In genomic region chr7:71471658-71472383, GRCm38 (mm10) we compare ENCODE assay signal across 8 mouse cellular contexts.
DNase-seq lines count a peak whose midpoint lies in the region; ATAC-seq and TF ChIP-seq lines count a peak whose summit lies in the region.

No protein-coding gene starts in this region.

- TF ChIP-seq EP300 in heart, postnatal 0 days (IDR thresholded peaks at IDR 0.05; ENCODE audit: low read depth), result no peak

- intact Hi-C loops in left cerebral cortex, postnatal 14 days (cut with DNase I), result no loop called here
- intact Hi-C loops in left cerebral cortex, postnatal 36 days (cut with DNase I), result no loop called here

- peaks cover 13% of the 10 kb centered on the region for H3K4me1 ChIP-seq in embryonic facial prominence, embryonic 13.5 days
- peaks cover 8% of the 10 kb centered on the region for H3K4me1 ChIP-seq in heart, postnatal 0 days (ENCODE audit: control insufficient read depth, insufficient read depth)
- H3K4me1 ChIP-seq in neural tube, embryonic 12.5 days, result peaks cover 18% of the 10 kb centered on the region

- H3K4me3 ChIP-seq in embryonic facial prominence, embryonic 13.5 days, result no peak overlapping the region
- 0 out of 2 replicates have a peak overlapping the region, but pooled peaks have one; percentile 6 for H3K4me3 ChIP-seq in heart, postnatal 0 days (ENCODE audit: low read depth, low read length)
- H3K4me3 ChIP-seq in neural tube, embryonic 12.5 days, result no peak overlapping the region

- H3K4me2 ChIP-seq in embryonic facial prominence, embryonic 13.5 days, result no peak overlapping the region
- H3K4me2 ChIP-seq in heart, postnatal 0 days (ENCODE audit: low read depth, low read length), result peak overlapping the region; percentile 33
- peak overlapping the region; percentile 48 for H3K4me2 ChIP-seq in neural tube, embryonic 12.5 days (replicated peaks)

- no peaks in the 10 kb centered on the region for H3K36me3 ChIP-seq in embryonic facial prominence, embryonic 13.5 days
- H3K36me3 ChIP-seq in heart, postnatal 0 days (replicated peaks; ENCODE audit: control insufficient read depth, insufficient read depth, low read length), result no peaks in the 10 kb centered on the region
- no peaks in the 10 kb centered on the region for H3K36me3 ChIP-seq in neural tube, embryonic 12.5 days

- H3K9ac ChIP-seq in embryonic facial prominence, embryonic 13.5 days, result peak overlapping the region; percentile 4; the same call in 1 of the 2 replicates
- no peak overlapping the region for H3K9ac ChIP-seq in heart, postnatal 0 days (replicated peaks; ENCODE audit: low read depth, low read length)
- H3K9ac ChIP-seq in neural tube, embryonic 12.5 days, result no peak overlapping the region

- WGBS in embryonic facial prominence, embryonic 13.5 days, result 38% methylated on average over 18 of the region's 18 CpGs
- WGBS in heart, postnatal 0 days, result 21% methylated on average over 18 of the region's 18 CpGs
- WGBS in neural tube, embryonic 12.5 days, result 3% methylated on average over 18 of the region's 18 CpGs

- peak; percentile 2 to 6 for DNase-seq in left cerebral cortex, postnatal 14 days (ENCODE audit: low spot score in 2 of 2)
- no peak for DNase-seq in left cerebral cortex, adult 9 months (ENCODE audit: low spot score in 2 of 2)
- DNase-seq in heart, postnatal 0 days (ENCODE audit: low spot score), result no peak
- peak; percentile 18 to 19 for DNase-seq in left cerebral cortex, postnatal 36 days (ENCODE audit: low spot score in 2 of 2)
- DNase-seq in layer of hippocampus, adult 11-12 months (ENCODE audit: low spot score), result no peak

- H3K27me3 ChIP-seq in embryonic facial prominence, embryonic 13.5 days, result no peaks in the 10 kb centered on the region
- H3K27me3 ChIP-seq in heart, postnatal 0 days (ENCODE audit: control insufficient read depth, insufficient read depth, low read length), result no peaks in the 10 kb centered on the region
- no peaks in the 10 kb centered on the region for H3K27me3 ChIP-seq in neural tube, embryonic 12.5 days (replicated peaks)

- ATAC-seq in embryonic facial prominence, embryonic 13.5 days (ENCODE audit: insufficient number of reproducible peaks, insufficient read depth, low FRiP score, low TSS enrichment, low read depth), result no peak
- ATAC-seq in heart, postnatal 0 days (ENCODE audit: insufficient read depth, low read depth), result peak; percentile 20; the same call in 1 of the 2 replicates
- ATAC-seq in neural tube, embryonic 12.5 days (ENCODE audit: low FRiP score, low read depth), result peak; percentile 65
- no peak for ATAC-seq in erythroid progenitor cell, adult 5-6 weeks (replicated peaks; ENCODE audit: low FRiP score, poor library complexity, severe bottlenecking)

- TF ChIP-seq CTCF in heart, postnatal 0 days (IDR thresholded peaks at IDR 0.05; ENCODE audit: low read depth), result no peak

- H3K9me3 ChIP-seq in embryonic facial prominence, embryonic 13.5 days, result no peaks in the 10 kb centered on the region
- no peaks in the 10 kb centered on the region for H3K9me3 ChIP-seq in heart, postnatal 0 days (replicated peaks; ENCODE audit: control insufficient read depth, low read length)
- H3K9me3 ChIP-seq in neural tube, embryonic 12.5 days, result no peaks in the 10 kb centered on the region

- no peak overlapping the region for H3K27ac ChIP-seq in embryonic facial prominence, embryonic 13.5 days
- 0 out of 2 replicates have a peak overlapping the region, but pooled peaks have one; percentile 5 for H3K27ac ChIP-seq in heart, postnatal 0 days (ENCODE audit: low read depth)
- peak overlapping the region; percentile 42; the same call in 1 of the 2 replicates for H3K27ac ChIP-seq in neural tube, embryonic 12.5 days

Comparison
In these comparisons a context has a peak if more than half of its experiments do, and no peak if none do; other contexts are left out.
1. DNase-seq: peak in left cerebral cortex, postnatal 14 days (2 of 2) and left cerebral cortex, postnatal 36 days (2 of 2); none in left cerebral cortex, adult 9 months (0 of 2), heart, postnatal 0 days (single experiment) and layer of hippocampus, adult 11-12 months (single experiment).
2. ATAC-seq: peak in heart, postnatal 0 days (single experiment) and neural tube, embryonic 12.5 days (single experiment); none in embryonic facial prominence, embryonic 13.5 days (single experiment) and erythroid progenitor cell, adult 5-6 weeks (single experiment).